Mouse (Mus musculus): ENCODE results near the gene S100a5. TPM values are rescaled to one million over a fixed set of nuclear protein-coding genes. Genes with fewer than 3 reads are reported as not detected.

S100a5 gene
- total RNA-seq, 4 experiments from 2014 or later: 0.68 to 2.5 (median 2.2) TPM; not detected in 1

Other genes with a start within 250 kb of the S100a5 start
- 1 to 10 TPM in 2 of 4 experiments, under 1 TPM in 2; 0.65 to 1.1 (median 0.96) TPM for gene Slc27a3, start 218.6 kb upstream of the S100a5 start, total RNA-seq (2022)
- 10 to 100 TPM; 14.0 to 16.8 (median 14.8) TPM for gene Ints3, start 174.9 kb upstream of the S100a5 start, total RNA-seq (2022)
- 1 to 10 TPM; 3.8 to 6.9 (median 6.1) TPM for gene Npr1, start 142.7 kb upstream of the S100a5 start, total RNA-seq (2022)
- 10 to 100 TPM; 24.4 to 33.4 (median 26.9) TPM for gene Ilf2, start 132.4 kb upstream of the S100a5 start, total RNA-seq (2022)
- gene Snapin, start 117.5 kb upstream of the S100a5 start, total RNA-seq (2022): 10 to 100 TPM; 77.7 to 93.9 (median 78.5) TPM
- 100 to 1,000 TPM; 112 to 117 (median 114) TPM for gene Chtop, start 99.0 kb upstream of the S100a5 start, total RNA-seq (2022)
- gene S100a1, start 94.1 kb upstream of the S100a5 start, total RNA-seq (2022): 100 to 1,000 TPM; 157 to 190 (median 173) TPM
- 10 to 100 TPM in 3 of 4 experiments, 1 to 10 TPM in 1; 7.5 to 16.2 (median 11.8) TPM for gene S100a13, start 94.1 kb upstream of the S100a5 start, total RNA-seq (2022)
- not detected for gene S100a14, start 81.7 kb upstream of the S100a5 start, total RNA-seq (2022)
- 10 to 100 TPM; 50.1 to 57.1 (median 51.9) TPM for gene S100a16, start 71.3 kb upstream of the S100a5 start, total RNA-seq (2022)
- not detected for gene S100a3, start 47.9 kb upstream of the S100a5 start, total RNA-seq (2022)
- gene S100a2, start 18.3 kb upstream of the S100a5 start, total RNA-seq (2022): not detected
- gene Gm42674, start 6.6 kb upstream of the S100a5 start, total RNA-seq (2022): not detected
- 10 to 100 TPM in 2 of 4 experiments, 1 to 10 TPM in 2; 4.9 to 29.2 (median 11.3) TPM for gene S100a4, start 4.8 kb upstream of the S100a5 start, total RNA-seq (2022)
- gene S100a6, start 4.4 kb downstream of the S100a5 start, total RNA-seq (2022): 10 to 100 TPM; 38.3 to 90.6 (median 55.1) TPM
- gene S100a7a, start 45.5 kb downstream of the S100a5 start, total RNA-seq (2022): not detected
- under 1 TPM in 2 of 4 experiments, not detected in 2; 0.75 to 0.92 TPM for gene S100a8, start 60.5 kb downstream of the S100a5 start, total RNA-seq (2022)
- not detected for gene S100a9, start 87.2 kb downstream of the S100a5 start, total RNA-seq (2022)
- not detected for gene Pglyrp4, start 118.4 kb downstream of the S100a5 start, total RNA-seq (2022)
- gene Gm5849, start 169.4 kb downstream of the S100a5 start, total RNA-seq (2022): not detected